Mouse (Mus musculus): ENCODE results near the gene Scg2. TPM values are rescaled to one million over a fixed set of nuclear protein-coding genes. Genes with fewer than 3 reads are reported as not detected.
A peak's percentile ranks its signal among the peaks of the same experiment; 100 is the strongest.

Gene Scg2
- polyA plus RNA-seq, 1 experiment from 2014 or later: 4.9 TPM

DNA sequence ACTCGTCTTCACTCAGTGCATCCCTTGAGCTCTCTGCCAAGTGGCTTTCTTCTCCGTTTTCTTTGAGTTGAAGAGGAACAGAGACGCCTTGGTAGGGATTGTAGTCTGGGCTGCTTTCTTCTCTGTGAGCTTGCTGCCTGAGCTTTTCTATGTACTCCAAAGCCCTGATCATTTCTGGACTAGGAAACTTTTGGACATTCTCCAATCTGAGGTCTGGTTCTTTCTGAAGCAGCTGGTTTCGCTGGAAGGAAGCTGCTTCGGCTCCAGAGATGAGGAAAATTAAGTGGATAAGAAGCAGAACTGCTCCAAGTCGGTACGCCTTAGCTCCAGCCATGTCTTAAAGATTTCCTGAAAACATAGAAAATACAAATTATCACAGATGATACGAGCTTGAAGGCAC lies 3.2 kb downstream of the Scg2 start:
- H3K27ac ChIP-seq: no peak overlapping the region
- no peak overlapping the region for H3K4me2 ChIP-seq
- no peaks in the 10 kb centered on the region for H3K4me1 ChIP-seq
- no peak for ATAC-seq (replicated peaks; ENCODE audit: low FRiP score)
- no peak overlapping the region for H3K9ac ChIP-seq
- no peaks in the 10 kb centered on the region for H3K36me3 ChIP-seq
- H3K27me3 ChIP-seq: no peaks in the 10 kb centered on the region
- no peaks in the 10 kb centered on the region for H3K9me3 ChIP-seq (replicated peaks)
- no peak overlapping the region for H3K4me3 ChIP-seq (replicated peaks)
- 90% methylated on average over 8 of the region's 8 CpGs for WGBS

DNA sequence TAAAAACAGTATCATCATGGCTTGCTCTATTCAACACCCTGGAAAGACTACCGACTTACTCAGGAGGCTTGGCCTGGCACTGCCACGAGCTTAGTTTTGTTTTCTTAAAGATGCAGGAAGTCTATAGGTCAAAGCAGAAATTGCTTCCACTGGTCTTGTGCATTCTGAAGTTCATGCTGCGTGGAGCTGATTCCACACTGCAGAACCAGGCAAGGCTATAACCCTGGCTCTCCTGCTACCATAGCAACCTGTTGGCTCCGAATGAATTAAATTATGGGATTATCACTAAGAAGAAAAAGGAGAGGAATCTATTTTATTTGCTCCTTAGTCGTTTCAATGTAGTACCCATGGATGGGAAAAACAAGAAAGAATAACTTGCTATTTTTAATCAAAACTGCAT lies 10.9 kb downstream of the Scg2 start:
- H3K4me1 ChIP-seq: no peaks in the 10 kb centered on the region
- no peaks in the 10 kb centered on the region for H3K9me3 ChIP-seq (replicated peaks)
- 57% methylated on average over 5 of the region's 5 CpGs for WGBS
- H3K36me3 ChIP-seq: no peaks in the 10 kb centered on the region
- ATAC-seq (replicated peaks; ENCODE audit: low FRiP score): no peak
- H3K9ac ChIP-seq: no peak overlapping the region
- H3K4me2 ChIP-seq: no peak overlapping the region
- no peak overlapping the region for H3K27ac ChIP-seq
- H3K4me3 ChIP-seq (replicated peaks): no peak overlapping the region
- no peaks in the 10 kb centered on the region for H3K27me3 ChIP-seq

- no peaks in the 10 kb centered on the region for H3K4me1 ChIP-seq
- no peaks in the 10 kb centered on the region for H3K27me3 ChIP-seq
- no peaks in the 10 kb centered on the region for H3K36me3 ChIP-seq
- no peak for ATAC-seq (replicated peaks; ENCODE audit: low FRiP score)
- no peak overlapping the region for H3K9ac ChIP-seq
- no peak overlapping the region for H3K27ac ChIP-seq
- H3K4me3 ChIP-seq (replicated peaks): no peak overlapping the region
- H3K4me2 ChIP-seq: no peak overlapping the region
- no peaks in the 10 kb centered on the region for H3K9me3 ChIP-seq (replicated peaks)
Observed at GRCm38 (mm10) chr1:79415496-79415895, 24.4 kb downstream of the Scg2 start.

DNA sequence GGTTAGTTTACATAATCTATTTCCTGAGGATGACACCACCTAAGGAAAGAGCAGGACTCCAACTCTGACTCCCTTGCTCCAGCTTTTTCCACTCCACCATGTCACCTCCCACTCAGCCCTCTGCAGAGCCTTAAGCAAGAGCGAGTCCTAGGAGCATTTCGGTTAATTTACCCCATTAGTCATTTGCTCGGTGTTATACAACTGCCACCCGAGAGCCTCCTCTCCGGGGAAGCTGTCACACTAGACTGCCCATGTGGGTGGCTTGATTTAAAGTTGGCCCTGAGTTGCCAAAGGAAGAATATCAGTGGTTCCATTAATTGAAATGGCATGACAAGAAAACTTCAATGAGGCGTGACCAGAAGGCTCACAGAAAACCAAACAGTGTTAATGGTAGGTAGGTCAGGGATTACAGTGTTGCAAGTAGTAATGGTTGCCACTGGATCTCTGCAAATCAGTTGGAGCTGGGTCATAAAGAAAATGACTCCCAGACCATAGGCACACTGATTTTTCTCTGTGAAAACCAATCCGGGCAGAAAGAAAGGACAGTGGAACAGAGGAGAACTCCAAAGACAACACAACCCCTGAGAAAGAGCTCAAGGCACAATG lies 33.5 kb downstream of the Scg2 start:
- Histone ChIP-seq H3K27me3 (no peaks in the 10 kb centered on the region), H3K4me1 (no peaks in the 10 kb centered on the region), H3K9ac (no peak overlapping the region), H3K4me2 (no peak overlapping the region), H3K9me3 (replicated peaks) (no peaks in the 10 kb centered on the region), H3K4me3 (replicated peaks) (no peak overlapping the region), H3K36me3 (no peaks in the 10 kb centered on the region), H3K27ac (peak overlapping the region; percentile 34; the same call in 1 of the 2 replicates)
- peak; percentile 98 for ATAC-seq (replicated peaks; ENCODE audit: low FRiP score)
- 17% methylated on average over 7 of the region's 7 CpGs for WGBS

- ATAC-seq (replicated peaks; ENCODE audit: low FRiP score): no peak
- no peak overlapping the region for H3K4me3 ChIP-seq (replicated peaks)
- H3K9ac ChIP-seq: no peak overlapping the region
- H3K4me1 ChIP-seq: no peaks in the 10 kb centered on the region
- WGBS: 56% methylated on average over 10 of the region's 10 CpGs
- no peak overlapping the region for H3K27ac ChIP-seq
- no peaks in the 10 kb centered on the region for H3K36me3 ChIP-seq
- no peaks in the 10 kb centered on the region for H3K27me3 ChIP-seq
- no peak overlapping the region for H3K4me2 ChIP-seq
- H3K9me3 ChIP-seq (replicated peaks): no peaks in the 10 kb centered on the region
Observed at GRCm38 (mm10) chr1:79401090-79402012, 38.6 kb downstream of the Scg2 start.

- ATAC-seq (replicated peaks; ENCODE audit: low FRiP score): no peak
- WGBS: 66% methylated on average over 5 of the region's 5 CpGs
- H3K4me3 ChIP-seq (replicated peaks): no peak overlapping the region
Observed at GRCm38 (mm10) chr1:79400284-79400683, 39.6 kb downstream of the Scg2 start.

More at GRCm38 (mm10) chr1:79400284-79400683, 39.6 kb downstream of the Scg2 start:
- H3K27me3 ChIP-seq: no peaks in the 10 kb centered on the region
- no peaks in the 10 kb centered on the region for H3K4me1 ChIP-seq
- no peak overlapping the region for H3K9ac ChIP-seq
- no peaks in the 10 kb centered on the region for H3K9me3 ChIP-seq (replicated peaks)
- no peaks in the 10 kb centered on the region for H3K36me3 ChIP-seq
- H3K27ac ChIP-seq: no peak overlapping the region
- H3K4me2 ChIP-seq: no peak overlapping the region

Other genes starting within 250 kb of the Scg2 start
- 1.1 and 1.3 TPM in 2 replicates for gene Ap1s3, start 231.9 kb upstream of the Scg2 start, polyA plus RNA-seq (2015; fragmentation: Nextera tagmentation; extraction: Ambion mirVana)